Mouse (Mus musculus) adipose tissue, adult 10 weeks (tissue): Measurements from ENCODE around the gene Car2. TPM values are rescaled to one million over a fixed set of nuclear protein-coding genes. Genes with fewer than 3 reads are reported as not detected.

ENCODE experiments used
- polyA plus RNA-seq: library from polyadenylated mRNA; stranded (reverse); fragments of 350-450 nt; fragmentation: Illumina TruSeq; extraction: RNeasy Lipid Tissue Mini Kit (QIAGEN cat#74804); gene quantifications from one replicate; pipeline ENCODE4 v1.2.3, GENCODE M21; 2014; ENCODE audit warnings: low read depth, low replicate concordance

Car2 gene
- polyA plus RNA-seq = 45.8 TPM

DNA sequence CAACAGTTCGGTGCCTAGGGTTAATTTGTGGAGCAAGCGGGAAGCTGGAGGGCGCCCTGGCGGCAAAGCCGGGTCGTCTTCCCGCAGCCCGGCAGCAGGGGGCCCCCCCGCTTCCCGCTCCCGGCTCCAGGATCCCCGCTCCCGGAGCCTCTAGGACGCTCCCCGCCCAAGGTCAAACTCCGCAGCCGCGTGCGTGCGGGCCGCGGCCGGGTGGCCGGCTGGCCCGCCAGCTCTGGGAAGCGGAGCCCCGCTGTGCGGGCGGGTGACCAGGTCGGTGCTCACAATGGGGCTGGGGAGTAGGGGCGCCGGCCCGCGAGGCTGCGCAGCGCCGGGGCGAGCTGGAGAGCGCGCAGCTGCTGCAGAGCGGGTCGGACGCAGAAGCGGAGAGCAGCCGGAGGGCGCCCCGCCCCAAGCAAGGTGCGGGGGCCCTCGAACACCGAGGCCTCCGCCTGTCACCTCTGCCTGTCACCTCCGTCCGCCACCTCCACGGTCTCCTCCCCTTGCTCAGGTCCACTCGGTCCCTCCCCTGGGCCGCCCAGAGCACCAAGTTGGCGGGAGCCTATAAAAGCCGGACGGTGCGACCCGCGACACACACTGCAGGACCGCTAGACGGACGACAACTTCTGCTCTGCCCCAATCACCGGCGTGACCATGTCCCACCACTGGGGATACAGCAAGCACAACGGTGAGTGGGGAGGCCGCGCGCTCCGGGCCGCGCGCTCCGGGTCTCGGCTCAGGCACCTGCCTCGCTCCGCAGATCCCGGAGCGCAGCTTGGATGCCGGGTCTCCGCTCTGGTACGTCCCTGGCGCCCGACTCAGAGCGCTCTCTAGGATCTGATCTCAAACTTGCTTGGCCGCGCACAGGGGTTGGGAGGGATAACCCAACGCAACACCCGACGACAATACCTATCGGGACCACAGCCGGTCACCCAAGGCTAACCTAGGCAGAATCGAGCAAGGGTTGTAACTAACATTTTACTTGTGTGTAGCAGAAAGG is at the start of gene Car2:
Car2 (plus strand) TSS at position 172 of the 997 bp plus-strand sequence.

DNA sequence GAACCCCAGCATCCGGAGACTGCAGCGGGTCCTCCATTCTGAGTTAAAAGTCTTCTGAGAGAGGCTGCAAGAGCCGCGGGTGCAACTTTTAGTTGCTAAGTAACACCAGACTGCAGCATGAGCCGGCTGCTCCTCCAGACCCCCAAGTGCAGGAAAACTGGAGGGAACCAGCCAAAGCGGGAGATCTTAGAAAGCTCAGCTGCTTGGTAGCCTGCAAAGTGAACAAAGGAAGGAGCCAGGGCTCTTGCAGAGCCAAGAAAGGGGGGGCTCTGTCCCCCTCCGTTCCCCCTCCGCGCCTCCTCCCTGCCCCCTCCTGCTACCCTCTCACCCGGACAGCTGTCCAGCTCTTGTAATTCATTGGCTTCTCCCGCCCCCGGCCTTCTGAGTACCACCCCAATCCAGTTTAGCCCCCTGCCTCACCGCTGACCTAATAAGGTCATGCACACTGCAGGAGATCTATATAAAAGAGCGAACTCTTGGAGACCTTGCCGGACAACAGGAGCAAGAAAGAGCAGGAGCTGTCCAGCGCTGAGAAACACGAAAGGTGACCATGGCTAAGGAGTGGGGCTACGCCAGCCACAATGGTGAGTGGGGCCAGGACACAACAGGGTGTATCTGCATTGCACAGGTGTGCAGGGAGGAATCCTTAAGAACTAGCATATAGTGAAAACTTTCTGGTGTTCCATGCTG is 22.9 kb upstream of the Car2 start, which contains the start of gene Car3:
Car3 (plus strand) TSS at position 491 of the 690 bp plus-strand sequence.

Other genes starting within 250 kb of the Car2 start
- 7.3 TPM for gene Car13, start 244.5 kb upstream of the Car2 start, polyA plus RNA-seq
- 1.3 TPM for gene Car1, start 77.9 kb upstream of the Car2 start, polyA plus RNA-seq
- gene Car3, start 22.8 kb upstream of the Car2 start, polyA plus RNA-seq = 8,337 TPM